Mouse (Mus musculus): ENCODE data around the gene Gatad1.
"Not testable (repeated sequence)": the region's sequence is repeated elsewhere in the genome, so short reads cannot be mapped to it uniquely, and the experiment has no call there.

Gatad1 gene

GRCm38 (mm10) chr5:3633951-3634350 is 23.0 kb downstream of the Gatad1 start:
- in situ Hi-C loops (cut with MboI) = no loop called here

- in situ Hi-C loops (cut with MboI) = no loop called here
These were observed 23.7 kb downstream of the Gatad1 start for GRCm38 (mm10) chr5:3633315-3633714.

DNA sequence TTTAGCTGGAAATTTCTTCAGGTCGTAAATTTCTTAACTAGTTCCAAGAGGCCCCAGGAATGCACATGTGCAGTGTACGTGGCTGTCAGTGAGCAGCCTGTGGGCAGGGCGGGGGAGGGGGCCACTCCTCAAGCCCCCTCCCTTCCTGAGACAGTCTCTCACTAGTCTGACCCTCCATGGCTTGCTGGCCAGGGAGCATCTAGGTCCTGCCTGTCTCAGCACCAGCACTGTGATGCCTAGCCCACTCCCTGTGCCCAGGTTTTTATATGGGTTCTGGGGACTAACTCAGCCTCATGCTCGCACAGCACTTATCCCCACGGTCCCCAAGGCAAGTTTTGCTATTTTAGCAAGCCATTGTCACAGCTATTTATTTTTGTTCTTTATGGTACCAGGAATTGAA is 24.7 kb downstream of the Gatad1 start:
- in situ Hi-C loops (cut with MboI) = no loop called here

DNA sequence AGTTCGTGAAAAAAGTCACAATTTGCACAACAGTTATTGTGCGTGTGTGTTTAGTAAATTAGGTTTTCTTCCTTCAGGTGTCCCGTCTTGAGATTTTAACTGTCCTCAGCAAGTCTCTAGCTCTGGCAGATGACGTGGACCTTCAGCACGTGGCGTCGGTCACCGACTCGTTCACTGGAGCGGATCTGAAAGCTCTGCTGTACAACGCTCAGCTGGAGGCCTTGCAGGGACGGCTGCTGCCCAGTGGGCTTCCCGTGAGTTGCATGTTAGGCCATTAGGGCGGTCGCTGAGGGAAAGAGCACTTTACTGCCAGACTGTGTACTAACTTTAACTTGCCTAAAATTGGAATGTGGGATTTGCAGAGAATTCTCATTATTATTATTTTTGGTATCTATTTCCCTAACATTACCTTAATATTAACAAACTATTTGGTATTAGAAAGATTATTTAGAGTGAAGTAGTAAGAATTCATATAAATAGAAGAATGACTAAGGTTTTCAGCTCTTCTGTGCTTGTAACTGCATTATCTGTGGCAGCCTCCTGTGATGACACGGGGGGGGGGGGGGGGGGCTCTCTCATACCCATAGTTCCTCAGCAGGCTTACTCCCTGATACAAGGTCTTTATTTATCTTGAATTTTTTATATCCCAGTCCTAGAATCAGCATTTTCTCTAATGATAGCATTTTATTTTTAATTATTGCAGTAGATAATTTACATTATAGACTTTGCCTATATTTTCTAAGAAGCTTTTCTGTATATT is 25.3 kb downstream of the Gatad1 start:
- in situ Hi-C loops (cut with MboI) = no loop called here

DNA sequence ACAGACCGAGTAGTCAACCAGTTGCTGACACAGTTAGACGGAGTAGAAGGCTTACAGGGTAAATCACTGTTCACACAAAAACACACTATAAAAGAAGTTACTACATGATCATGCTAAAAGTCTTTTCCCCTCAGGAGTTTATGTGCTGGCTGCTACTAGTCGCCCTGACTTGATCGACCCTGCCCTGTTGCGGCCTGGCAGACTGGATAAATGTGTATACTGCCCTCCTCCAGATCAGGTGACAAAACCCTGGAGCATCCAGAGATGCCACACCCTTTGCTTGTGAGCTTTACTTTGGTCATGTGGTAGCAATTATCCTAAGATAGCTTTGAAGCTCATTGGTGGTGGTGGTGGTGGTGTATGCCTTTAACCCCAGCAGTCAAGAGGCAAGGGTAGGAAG is 26.9 kb downstream of the Gatad1 start:
- in situ Hi-C loops (cut with MboI) = no loop called here

GRCm38 (mm10) chr5:3620486-3620885 is 36.5 kb downstream of the Gatad1 start:
- in situ Hi-C loops (cut with MboI) = no loop called here

- in situ Hi-C loops (cut with MboI) = not testable (repeated sequence)
These were observed 45.1 kb downstream of the Gatad1 start for GRCm38 (mm10) chr5:3611835-3612234.

GRCm38 (mm10) chr5:3609241-3609640 is 47.7 kb downstream of the Gatad1 start:
- in situ Hi-C loops (cut with MboI) = no loop called here

GRCm38 (mm10) chr5:3607114-3607513 is 49.9 kb downstream of the Gatad1 start:
- in situ Hi-C loops (cut with MboI) = no loop called here

DNA sequence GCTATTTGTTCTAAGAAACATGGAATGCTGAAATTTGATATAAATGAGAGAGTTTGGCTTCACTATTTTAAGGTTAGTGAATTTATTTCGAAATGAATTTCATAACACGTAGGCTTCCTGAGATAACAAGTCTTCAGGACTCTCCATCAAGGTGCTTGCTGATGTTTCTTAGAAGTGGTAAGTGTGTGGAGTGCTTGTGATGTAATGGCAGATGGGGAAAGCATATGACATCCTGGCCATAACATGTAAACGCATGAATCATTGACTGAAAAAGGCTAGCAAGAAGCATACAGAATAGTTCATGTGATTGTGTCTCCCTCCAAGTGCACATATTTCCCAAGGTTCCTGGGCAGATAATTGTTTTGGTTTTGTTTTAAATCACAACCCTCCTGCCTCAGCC is 56.2 kb downstream of the Gatad1 start:
- in situ Hi-C loops (cut with MboI) = no loop called here

DNA sequence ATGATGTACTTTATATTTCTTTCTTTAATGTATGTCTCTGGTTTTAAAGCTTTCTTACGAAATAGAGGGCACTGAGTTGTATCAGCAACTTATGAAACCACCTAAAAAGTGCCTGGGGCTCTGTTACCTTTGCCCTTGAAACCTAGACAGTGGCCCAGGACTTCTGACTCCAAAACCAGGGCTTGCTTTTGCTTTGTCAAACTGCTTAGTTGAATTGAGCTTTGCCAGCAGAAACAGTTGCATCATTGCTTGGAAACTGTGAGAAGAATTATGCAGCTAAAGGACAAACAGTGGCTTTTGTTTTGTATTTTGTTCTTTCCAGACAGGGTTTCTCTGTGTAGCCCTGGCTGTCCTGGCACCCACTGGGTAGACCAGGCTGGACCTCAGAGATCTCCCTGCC is 56.7 kb downstream of the Gatad1 start:
- in situ Hi-C loops (cut with MboI) = no loop called here

GRCm38 (mm10) chr5:3598766-3599165 is 58.2 kb downstream of the Gatad1 start:
- in situ Hi-C loops (cut with MboI) = no loop called here

- in situ Hi-C loops (cut with MboI) = no loop called here
These were observed 59.8 kb downstream of the Gatad1 start for GRCm38 (mm10) chr5:3597171-3597570.

GRCm38 (mm10) chr5:3596399-3596766 is 60.6 kb downstream of the Gatad1 start, which contains the start of gene Rbm48:
Rbm48 (minus strand) TSS chr5:3596585.
- in situ Hi-C loops (cut with MboI) = no loop called here

- in situ Hi-C loops (cut with MboI) = no loop called here
These were observed 61.1 kb downstream of the Gatad1 start, which contains the start of gene Pex1 for GRCm38 (mm10) chr5:3595693-3596398. Pex1 (plus strand) TSS chr5:3596066.
